Mouse (Mus musculus) cerebellum, adult 9-10 months (tissue): ENCODE measurements around the gene Smim24.

Source experiments
- DNase-seq: peaks from one replicate; pipeline ENCODE4 v3.0.0; 2022

Gene Smim24

GRCm38 (mm10) chr10:81365672-81366476 is 27.0 kb upstream of the Smim24 start, which contains the start of gene 4930404N11Rik:
Gene 4930404N11Rik (minus strand): TSS chr10:81365816.
- no peak for DNase-seq

DNA sequence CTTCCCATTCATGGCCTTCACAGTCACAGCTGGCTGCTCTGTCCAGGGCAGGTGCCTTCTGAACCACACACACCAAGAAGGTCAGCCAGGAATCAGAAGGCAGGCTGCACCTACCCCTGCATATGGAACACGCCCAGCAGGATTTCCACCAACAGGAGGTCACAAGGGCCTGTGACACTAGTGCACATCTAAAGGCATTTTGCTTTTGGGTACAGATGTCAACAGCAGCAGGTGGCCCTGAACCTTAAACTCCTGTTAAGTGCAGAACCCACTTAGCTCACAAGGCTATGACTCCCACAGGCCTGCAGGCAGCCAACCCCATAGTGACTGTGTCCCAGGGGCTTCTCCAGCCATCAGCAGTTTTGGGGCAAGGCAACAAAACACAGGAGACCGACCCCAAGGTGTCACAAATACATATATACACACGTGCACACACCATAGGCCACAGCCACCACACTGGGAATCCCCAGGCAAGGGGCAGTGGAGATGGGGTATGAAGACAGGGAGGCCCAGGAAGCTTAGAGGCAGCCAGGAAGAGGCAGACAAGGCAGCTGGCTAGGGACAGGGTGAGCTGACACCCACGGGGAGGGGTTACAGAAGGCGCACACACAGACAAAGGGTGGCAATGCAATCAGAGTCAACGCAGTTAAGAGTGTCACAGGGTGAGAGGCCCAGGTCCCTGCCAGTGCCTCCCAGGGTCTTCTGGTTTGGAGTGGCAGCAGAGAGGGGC is 26.2 kb upstream of the Smim24 start:
- no peak for DNase-seq

GRCm38 (mm10) chr10:81367207-81367495 is 25.7 kb upstream of the Smim24 start:
- DNase-seq = no peak

DNA sequence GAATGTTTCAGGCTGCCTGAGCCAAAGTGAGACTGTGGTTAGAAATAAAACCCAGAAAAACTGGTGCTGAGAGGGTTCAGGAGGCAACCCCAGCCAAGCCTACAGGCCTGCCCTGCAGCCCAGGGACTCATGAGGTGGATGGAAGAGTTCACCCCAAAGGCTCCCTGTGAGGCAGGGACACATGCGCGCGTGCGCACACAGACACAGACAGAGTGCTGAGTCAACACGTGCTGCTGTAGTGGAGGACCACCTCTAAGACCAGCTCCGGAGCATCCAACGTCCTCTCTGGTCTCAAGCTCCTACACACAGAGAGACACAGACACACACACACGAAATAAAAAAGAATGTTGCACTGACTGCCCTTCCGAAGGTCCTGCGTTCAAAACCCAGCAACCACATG is 17.5 kb upstream of the Smim24 start:
- DNase-seq = no peak

DNA sequence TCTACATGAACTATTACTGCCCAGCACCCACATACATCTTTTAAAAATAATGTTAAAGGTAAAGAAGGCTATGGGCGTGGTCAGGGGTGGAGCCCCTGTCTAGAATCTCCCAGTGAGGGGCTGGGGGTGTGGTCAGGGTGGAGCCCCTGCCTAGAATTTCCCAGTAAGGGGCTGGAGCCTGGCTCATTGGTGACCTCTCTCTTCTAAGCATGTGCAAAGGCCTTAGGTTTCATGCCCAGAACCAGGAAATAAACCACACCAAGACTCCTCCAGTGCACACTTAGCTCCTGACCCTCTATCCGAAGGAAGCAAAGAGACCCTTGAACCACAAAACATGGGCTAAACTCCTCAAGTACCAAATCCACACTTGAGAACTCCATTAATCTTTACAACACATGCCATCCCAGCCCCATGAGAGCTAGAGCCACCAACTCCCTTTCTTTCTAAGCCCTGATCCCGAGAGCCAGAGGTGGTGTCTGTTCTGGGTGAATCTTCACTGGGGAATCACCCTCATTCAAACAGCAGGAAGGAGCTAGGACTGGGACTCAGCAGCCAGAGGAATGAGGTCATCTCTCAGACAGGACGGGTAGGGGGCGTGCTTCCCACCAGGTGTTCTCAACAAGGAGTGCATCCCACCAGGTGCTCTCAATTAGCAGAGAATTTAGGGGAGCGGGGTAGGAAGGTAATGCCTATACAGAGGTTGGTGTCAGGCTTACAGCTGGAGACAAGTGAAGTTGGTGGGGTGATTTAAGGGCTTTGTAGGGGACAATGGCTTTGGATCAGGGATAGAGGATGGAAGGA is 16.1 kb upstream of the Smim24 start:
- peak; percentile 67 for DNase-seq

GRCm38 (mm10) chr10:81377362-81377664 is 15.5 kb upstream of the Smim24 start:
- no peak for DNase-seq

DNA sequence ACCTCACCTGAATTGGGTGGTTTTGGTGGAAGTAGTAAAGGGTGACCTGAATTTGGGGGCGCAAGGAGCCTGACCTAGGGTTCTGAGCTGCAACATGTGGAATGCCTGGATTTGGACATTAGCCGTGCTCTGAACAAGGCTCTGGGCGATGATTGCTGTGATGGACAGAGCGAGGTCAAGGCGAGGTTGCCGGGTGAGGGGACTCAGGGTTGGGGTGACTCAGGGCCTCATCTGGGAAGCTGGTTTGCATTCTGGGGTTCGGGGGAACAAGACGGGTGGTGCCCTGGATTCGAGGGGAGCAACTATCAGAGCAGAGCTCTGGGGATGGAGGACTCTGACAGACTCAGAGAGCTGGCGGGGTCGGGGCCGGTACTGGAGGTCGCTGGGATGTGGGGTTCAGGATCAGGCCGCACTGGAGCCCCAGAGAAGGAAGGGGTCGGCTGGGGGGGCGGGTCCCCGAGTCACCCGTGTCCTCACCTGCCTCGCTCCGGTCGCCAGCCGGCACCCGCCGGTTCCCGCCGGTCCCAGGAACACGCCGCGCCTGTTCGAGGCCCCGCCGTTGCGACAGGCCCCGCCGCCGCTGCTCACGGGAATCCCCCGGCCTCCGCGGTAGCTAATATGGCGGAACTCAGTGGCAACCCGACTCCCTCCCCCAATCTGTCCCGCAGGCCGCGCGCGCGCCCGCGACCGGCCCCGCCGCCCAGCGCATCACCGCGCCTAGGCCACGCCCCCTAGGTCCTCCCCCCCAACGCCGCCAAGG is 14.9 kb upstream of the Smim24 start, which contains the start of gene Fzr1:
Fzr1 (minus strand) TSS at position 724 of the 760 bp plus-strand sequence.
- DNase-seq = no peak

DNA sequence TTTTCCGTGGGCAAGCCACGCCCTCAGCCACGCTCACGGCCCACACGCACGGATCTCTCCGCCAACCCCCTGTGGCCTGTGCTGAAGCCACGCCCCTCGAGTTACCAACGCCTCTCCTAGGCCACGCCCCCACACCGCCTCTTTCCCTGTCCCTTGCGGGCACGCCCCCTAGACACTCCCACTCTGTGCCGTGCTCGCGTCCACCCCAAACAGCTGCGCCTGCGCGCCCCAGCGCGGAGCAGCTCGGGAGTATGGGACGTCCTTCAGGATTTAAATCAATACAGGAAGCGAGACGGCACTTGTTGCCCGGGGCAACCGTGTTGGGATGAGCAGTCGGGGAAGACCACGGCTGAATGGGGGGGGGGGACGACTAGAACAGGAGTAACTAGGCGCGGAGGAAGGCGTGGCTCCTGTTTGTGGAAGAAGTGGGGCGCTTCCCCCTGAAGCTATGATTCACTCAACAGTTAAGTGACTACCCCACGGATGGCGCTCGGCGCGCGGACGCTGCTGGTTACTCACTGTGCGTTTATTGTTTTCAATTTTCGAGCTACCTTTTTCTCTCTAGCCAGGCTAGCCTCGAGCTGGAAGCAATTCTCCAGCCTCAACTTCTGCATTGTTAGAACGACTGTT is 14.2 kb upstream of the Smim24 start:
- DNase-seq = peak; percentile 100

GRCm38 (mm10) chr10:81379183-81379553 is 13.7 kb upstream of the Smim24 start:
- peak; percentile 72 for DNase-seq

DNA sequence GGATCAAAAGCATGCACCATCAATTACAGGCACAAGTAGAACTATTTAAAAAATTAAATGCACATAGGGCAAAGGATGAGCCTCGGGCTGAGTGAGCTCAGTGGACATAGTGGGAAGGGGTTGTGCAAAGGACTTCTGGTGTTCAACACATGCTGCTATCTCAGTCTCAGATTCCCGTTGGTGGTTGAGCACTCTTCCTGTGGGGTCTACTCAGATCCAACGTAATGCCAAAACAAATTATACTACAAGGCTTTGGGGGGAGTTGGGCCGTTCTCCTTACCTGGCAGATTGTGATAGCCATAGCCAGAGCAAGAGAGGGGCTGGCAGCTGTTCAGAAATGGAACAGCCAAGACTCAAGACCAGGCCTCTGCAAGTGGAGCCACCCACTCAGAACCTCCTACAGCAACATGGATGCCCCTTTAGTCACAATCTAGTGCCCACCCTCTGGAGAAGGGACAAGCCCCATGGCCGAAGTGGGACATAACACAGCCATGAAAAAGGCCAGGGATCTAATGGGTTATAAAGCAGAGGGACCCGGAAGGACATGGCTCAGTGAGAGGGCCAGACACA is 13.0 kb upstream of the Smim24 start:
- peak; percentile 71 for DNase-seq

DNA sequence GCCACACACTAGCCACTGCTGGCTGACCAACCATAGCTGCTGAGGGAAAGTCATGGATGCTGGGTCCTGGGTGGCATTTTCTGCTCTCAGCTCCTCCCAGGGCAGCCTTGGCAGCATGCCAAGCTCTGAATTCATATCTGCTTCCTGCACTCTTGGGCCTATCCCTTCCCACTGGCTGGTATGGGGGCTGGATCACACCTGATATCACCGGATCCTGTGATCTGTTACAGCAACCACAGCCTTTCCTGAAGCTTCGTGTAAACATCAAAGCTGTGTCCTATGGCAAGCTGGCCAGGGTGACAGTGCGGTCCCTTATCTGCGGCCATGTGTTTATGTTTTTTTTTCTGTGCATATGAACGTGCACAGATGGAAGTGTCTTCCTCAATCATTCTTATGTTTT is 10.8 kb upstream of the Smim24 start:
- peak; percentile 62 for DNase-seq

GRCm38 (mm10) chr10:81383802-81384604 is 8.8 kb upstream of the Smim24 start, which contains the start of the genes Dohh and Gm48551:
Gene Dohh (plus strand): TSS chr10:81384428.
Gene Gm48551 (plus strand): TSS chr10:81384466.
- DNase-seq = peak; percentile 99

DNA sequence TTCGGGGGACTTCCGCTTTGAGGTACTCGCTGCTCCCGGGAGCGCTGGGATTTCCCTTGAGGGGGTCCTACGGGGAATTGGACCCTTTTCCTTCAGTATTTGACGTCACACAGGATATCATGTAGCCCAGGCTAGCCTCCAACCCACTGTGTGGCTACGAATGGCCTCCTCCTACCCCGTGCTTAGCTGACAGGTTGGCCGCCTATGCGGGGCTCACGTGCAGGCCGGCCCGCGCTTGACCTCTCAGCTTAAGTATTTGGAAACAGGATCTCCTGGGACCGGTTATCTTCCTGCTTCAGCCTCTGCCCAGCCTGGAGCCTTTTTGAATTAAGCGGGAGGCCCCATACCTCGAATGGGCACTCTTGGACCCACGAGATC is 8.3 kb upstream of the Smim24 start:
- DNase-seq = no peak

DNA sequence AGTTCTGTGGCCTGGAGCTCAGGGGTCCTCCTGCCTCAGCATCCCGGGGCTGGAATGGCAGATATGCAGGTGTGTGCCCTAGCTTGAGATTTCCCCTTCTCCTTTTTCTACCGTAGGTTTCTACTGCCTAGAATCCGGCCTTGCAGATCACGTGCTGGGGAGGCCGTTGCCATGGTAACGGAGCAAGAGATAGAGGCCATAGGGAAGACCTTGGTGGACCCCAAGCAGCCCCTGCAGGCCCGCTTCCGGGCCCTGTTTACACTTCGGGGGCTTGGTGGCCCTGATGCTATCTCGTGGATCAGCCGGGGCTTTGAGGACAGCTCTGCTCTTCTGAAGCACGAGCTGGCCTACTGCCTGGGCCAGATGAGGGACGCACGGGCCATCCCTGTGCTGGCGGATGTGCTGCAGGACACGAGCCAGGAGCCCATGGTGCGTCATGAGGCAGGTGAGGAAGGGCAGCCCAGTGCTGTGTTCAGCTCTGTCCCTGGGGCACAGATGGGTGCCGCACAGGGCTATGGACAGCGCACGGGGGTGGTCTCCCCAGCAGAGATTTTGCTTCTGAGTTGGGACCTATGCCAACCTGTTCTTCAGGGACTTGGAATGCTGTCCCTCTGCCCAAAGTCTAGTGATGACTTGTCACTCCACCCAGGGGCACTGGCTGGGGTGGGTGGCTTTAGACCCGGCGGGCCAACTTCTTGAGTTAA is 7.1 kb upstream of the Smim24 start:
- DNase-seq = peak; percentile 60

GRCm38 (mm10) chr10:81387716-81388115 is 5.1 kb upstream of the Smim24 start:
- no peak for DNase-seq

DNA sequence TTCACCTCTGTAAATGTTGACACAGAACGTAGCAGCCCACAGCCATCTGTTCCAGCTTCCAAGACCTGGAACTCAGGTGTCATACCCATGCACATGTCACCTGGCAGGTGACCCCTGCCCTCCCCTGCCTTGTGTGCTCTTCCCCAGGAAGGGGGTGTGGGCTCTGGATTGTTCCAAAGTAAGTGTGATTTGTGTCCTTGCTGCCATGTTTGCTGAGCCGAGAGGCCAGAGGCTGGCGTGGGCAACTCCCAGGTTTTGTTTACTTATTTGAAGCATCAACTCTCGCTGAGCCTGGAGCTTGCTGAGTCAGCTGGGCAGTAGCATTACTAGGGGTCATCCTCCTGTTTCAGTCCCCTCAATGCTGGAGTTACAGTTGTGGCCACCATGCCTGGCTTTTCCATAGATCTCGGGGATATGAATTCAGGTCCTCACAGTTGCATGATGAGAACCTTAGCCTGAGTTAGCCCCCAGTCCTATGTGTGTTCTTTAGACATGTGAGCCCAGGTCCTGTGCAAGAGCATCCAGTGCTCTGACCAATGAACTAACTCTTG is 4.3 kb upstream of the Smim24 start, which contains the start of gene Gm48552:
Gm48552 (plus strand) TSS at position 501 of the 551 bp plus-strand sequence.
- DNase-seq = no peak

DNA sequence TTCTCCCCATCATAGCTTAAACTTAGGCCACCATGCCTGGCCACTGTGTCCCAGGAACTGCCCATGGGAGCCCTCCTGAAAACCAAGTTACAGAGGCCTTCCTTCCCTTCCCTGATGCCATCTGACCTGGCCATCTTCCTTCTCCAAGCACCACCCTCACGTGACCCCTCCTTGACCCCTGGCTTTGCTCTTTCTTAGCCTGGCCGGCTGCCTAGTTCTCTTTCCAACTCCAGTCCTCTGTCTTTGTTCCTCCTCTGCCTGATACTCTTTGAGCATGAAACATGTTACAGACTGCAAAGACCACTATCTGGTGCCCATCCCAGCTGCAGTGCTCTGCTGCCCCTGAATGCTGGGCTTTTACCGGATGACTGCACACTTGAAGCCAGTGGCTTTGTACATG is 3.5 kb upstream of the Smim24 start:
- DNase-seq = peak; percentile 55

DNA sequence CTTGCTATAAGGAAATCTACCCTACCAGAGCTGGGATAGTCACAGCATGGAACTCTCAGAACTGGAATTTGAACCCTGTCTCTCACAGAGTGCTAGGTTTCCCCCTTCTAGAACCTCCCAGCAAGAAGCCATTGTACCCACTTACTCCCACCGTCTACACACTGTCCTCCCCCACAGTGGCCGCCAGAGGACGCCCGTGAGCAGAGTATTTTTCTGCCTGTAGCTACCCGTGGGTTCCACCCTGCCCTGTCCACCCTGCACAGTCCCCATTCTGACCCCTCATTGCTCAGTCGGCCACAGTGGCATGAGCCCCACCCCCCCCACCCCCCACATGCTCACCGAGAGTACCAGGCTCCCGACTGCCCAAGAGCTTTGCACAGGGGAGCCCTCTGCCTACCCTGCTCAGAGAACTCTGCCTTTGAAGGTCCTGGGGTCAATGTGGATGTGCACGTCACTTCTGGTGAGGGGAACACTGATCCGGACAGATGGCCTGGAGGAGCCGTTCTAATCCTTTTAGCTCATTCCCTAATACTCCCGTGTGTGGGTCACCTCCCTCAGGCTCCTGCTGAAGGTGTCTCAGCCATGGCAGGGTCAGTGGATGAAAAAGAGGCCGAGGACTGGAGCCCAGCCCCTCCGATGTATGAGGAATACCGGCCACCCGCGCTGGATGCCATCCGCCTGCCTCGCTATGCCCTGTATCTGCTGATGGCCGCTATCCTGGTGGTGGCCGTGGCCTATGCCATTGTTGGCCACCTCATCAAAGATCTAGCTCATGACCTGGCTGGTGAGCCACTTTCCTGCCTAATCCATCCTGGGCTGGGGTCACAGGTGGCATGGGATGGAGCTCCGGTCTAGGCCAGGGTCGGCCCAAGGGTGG is 2.8 kb upstream of the Smim24 start:
- peak; percentile 76 for DNase-seq

- DNase-seq = no peak
These were observed 2.2 kb upstream of the Smim24 start for GRCm38 (mm10) chr10:81390678-81390965.
